Mouse (Mus musculus) kidney, embryonic 14.5 days (tissue): ENCODE results near the gene Slc16a12. TPM values are rescaled to one million over a fixed set of nuclear protein-coding genes. Genes with fewer than 3 reads are reported as not detected.

Experiments
- ATAC-seq: fragments of 200-750 bp; cut with Nextera tagmentation; 2 replicates; pipeline ENCODE4 v1.8.0; 2017; ENCODE audit warnings: moderate number of reproducible peaks, mild to moderate bottlenecking, moderate TSS enrichment, moderate library complexity; ENCODE audit not compliant: low FRiP score, low TSS enrichment
- H3K27ac ChIP-seq: fragments of 300-500 bp; sonication (generic); 2 replicates; pipeline ENCODE4 v1.5.1; 2014; ENCODE audit warnings: low read depth, mild to moderate bottlenecking, low read length, moderate library complexity, mixed read lengths
- H3K27me3 ChIP-seq: fragments of 300-500 bp; sonication (generic); 2 replicates; pipeline ENCODE4 v1.6.1; 2014; ENCODE audit warnings: mild to moderate bottlenecking, low read length; ENCODE audit not compliant: control insufficient read depth, insufficient read depth
- H3K36me3 ChIP-seq: fragments of 300-500 bp; sonication (generic); 2 replicates; pipeline ENCODE4 v1.6.1; 2014; ENCODE audit warnings: low read length, mixed read lengths; ENCODE audit not compliant: control insufficient read depth, insufficient read depth
- H3K4me1 ChIP-seq: fragments of 300-500 bp; sonication (generic); 2 replicates; pipeline ENCODE4 v1.6.1; 2014; ENCODE audit warnings: low read length, mixed read lengths; ENCODE audit not compliant: control insufficient read depth, insufficient read depth
- H3K4me2 ChIP-seq: fragments of 300-500 bp; sonication (generic); replicated peaks from 2 replicates; pipeline ENCODE4 v1.6.1; 2014; ENCODE audit warnings: low read depth, mild to moderate bottlenecking, low read length
- H3K4me3 ChIP-seq: fragments of 300-500 bp; sonication (generic); 2 replicates; pipeline ENCODE4 v1.5.1; 2014; ENCODE audit warnings: mild to moderate bottlenecking, low read length
- H3K9ac ChIP-seq: fragments of 300-500 bp; sonication (generic); 2 replicates; pipeline ENCODE4 v1.6.1; 2014; ENCODE audit warnings: low read depth, mild to moderate bottlenecking, low read length, moderate library complexity
- H3K9me3 ChIP-seq: fragments of 300-500 bp; sonication (generic); 2 replicates; pipeline ENCODE4 v1.6.1; 2016; ENCODE audit warnings: low read length; ENCODE audit not compliant: control insufficient read depth
- WGBS: fragments of 180-500 bp; shearing (Covaris S2); extraction: QIAGEN DNeasy Blood & Tissue Kit; methylation state at CpG from one replicate; pipeline ENCODE4 v1.1.7; 2014; 5-methylcytosine and 5-hydroxymethylcytosine counted together
- polyA plus RNA-seq: library from polyadenylated mRNA; unstranded; fragments of >200 nt; fragmentation: Nextera tagmentation; extraction: Ambion mirVana; gene quantifications from 2 replicates; pipeline ENCODE4 v1.2.1, GENCODE M21; 2014

The Slc16a12 gene
- polyA plus RNA-seq, 1 experiment from 2014 or later, result 7.4 TPM

- Histone ChIP-seq H3K4me2 (no peak overlapping the region), H3K9ac (no peak overlapping the region), H3K36me3 (no peaks in the 10 kb centered on the region), H3K4me3 (no peak overlapping the region), H3K9me3 (no peaks in the 10 kb centered on the region; the same call in 1 of the 2 replicates), H3K27me3 (no peaks in the 10 kb centered on the region), H3K27ac (no peak overlapping the region), H3K4me1 (no peaks in the 10 kb centered on the region)
- WGBS, result 78% methylated on average over 4 of the region's 4 CpGs
- no peak for ATAC-seq
Measured at GRCm38 (mm10) chr19:34735900-34736299, 11.2 kb downstream of the Slc16a12 start.

GRCm38 (mm10) chr19:34733020-34733419, 14.1 kb downstream of the Slc16a12 start:
- H3K9me3 ChIP-seq, result no peaks in the 10 kb centered on the region; the same call in 1 of the 2 replicates
- no peak for ATAC-seq

GRCm38 (mm10) chr19:34731356-34731755, 15.7 kb downstream of the Slc16a12 start:
- H3K9me3 ChIP-seq, result no peaks in the 10 kb centered on the region
- ATAC-seq, result no peak
- 71% methylated on average over 5 of the region's 5 CpGs for WGBS
- no peaks in the 10 kb centered on the region for H3K27me3 ChIP-seq
- no peaks in the 10 kb centered on the region for H3K36me3 ChIP-seq
- H3K27ac ChIP-seq, result no peak overlapping the region
- no peak overlapping the region for H3K9ac ChIP-seq
- no peaks in the 10 kb centered on the region for H3K4me1 ChIP-seq
- no peak overlapping the region for H3K4me2 ChIP-seq
- H3K4me3 ChIP-seq, result no peak overlapping the region

More at GRCm38 (mm10) chr19:34733020-34733419, 14.1 kb downstream of the Slc16a12 start:
- Histone ChIP-seq H3K27ac (no peak overlapping the region), H3K36me3 (no peaks in the 10 kb centered on the region), H3K9ac (no peak overlapping the region), H3K4me1 (no peaks in the 10 kb centered on the region), H3K27me3 (no peaks in the 10 kb centered on the region), H3K4me3 (no peak overlapping the region), H3K4me2 (no peak overlapping the region)
- 67% methylated on average over 3 of the region's 3 CpGs for WGBS

- ATAC-seq, result no peak
- Histone ChIP-seq H3K9ac (no peak overlapping the region), H3K27ac (no peak overlapping the region), H3K9me3 (no peaks in the 10 kb centered on the region), H3K4me2 (no peak overlapping the region), H3K27me3 (no peaks in the 10 kb centered on the region), H3K4me1 (no peaks in the 10 kb centered on the region), H3K36me3 (no peaks in the 10 kb centered on the region), H3K4me3 (no peak overlapping the region)
- WGBS, result 95% methylated on average over 4 of the region's 4 CpGs
Measured at GRCm38 (mm10) chr19:34730584-34730983, 16.5 kb downstream of the Slc16a12 start.

- Histone ChIP-seq H3K4me2 (no peak overlapping the region), H3K4me1 (no peaks in the 10 kb centered on the region), H3K27me3 (no peaks in the 10 kb centered on the region), H3K9me3 (no peaks in the 10 kb centered on the region), H3K4me3 (no peak overlapping the region), H3K36me3 (no peaks in the 10 kb centered on the region), H3K27ac (no peak overlapping the region), H3K9ac (no peak overlapping the region)
- no peak for ATAC-seq
- WGBS, result 92% methylated on average over 3 of the region's 3 CpGs
Measured at GRCm38 (mm10) chr19:34729505-34729904, 17.6 kb downstream of the Slc16a12 start.

GRCm38 (mm10) chr19:34726254-34726962, 20.7 kb downstream of the Slc16a12 start:
- H3K27me3 ChIP-seq, result no peaks in the 10 kb centered on the region
- no peak for ATAC-seq
- H3K4me2 ChIP-seq, result no peak overlapping the region
- H3K9me3 ChIP-seq, result no peaks in the 10 kb centered on the region
- H3K9ac ChIP-seq, result no peak overlapping the region
- H3K27ac ChIP-seq, result no peak overlapping the region
- no peaks in the 10 kb centered on the region for H3K36me3 ChIP-seq
- WGBS, result 69% methylated on average over 1 of the region's 1 CpGs
- no peaks in the 10 kb centered on the region for H3K4me1 ChIP-seq
- no peak overlapping the region for H3K4me3 ChIP-seq

GRCm38 (mm10) chr19:34725418-34725817, 21.7 kb downstream of the Slc16a12 start:
- WGBS, result 60% methylated on average over 5 of the region's 5 CpGs
- Histone ChIP-seq H3K9me3 (no peaks in the 10 kb centered on the region), H3K4me3 (no peak overlapping the region), H3K4me1 (no peaks in the 10 kb centered on the region), H3K9ac (no peak overlapping the region), H3K36me3 (no peaks in the 10 kb centered on the region), H3K4me2 (no peak overlapping the region), H3K27me3 (no peaks in the 10 kb centered on the region), H3K27ac (no peak overlapping the region)
- no peak for ATAC-seq

- no peak overlapping the region for H3K27ac ChIP-seq
- no peak overlapping the region for H3K4me2 ChIP-seq
- no peaks in the 10 kb centered on the region for H3K9me3 ChIP-seq
- no peak overlapping the region for H3K4me3 ChIP-seq
- H3K9ac ChIP-seq, result no peak overlapping the region
- no peaks in the 10 kb centered on the region for H3K36me3 ChIP-seq
- no peak for ATAC-seq
- no peaks in the 10 kb centered on the region for H3K27me3 ChIP-seq
- 87% methylated on average over 4 of the region's 4 CpGs for WGBS
- H3K4me1 ChIP-seq, result no peaks in the 10 kb centered on the region
Measured at GRCm38 (mm10) chr19:34724598-34724997, 22.5 kb downstream of the Slc16a12 start.

GRCm38 (mm10) chr19:34722541-34722940, 24.5 kb downstream of the Slc16a12 start:
- Histone ChIP-seq H3K27me3 (no peaks in the 10 kb centered on the region), H3K4me1 (no peaks in the 10 kb centered on the region), H3K4me2 (no peak overlapping the region), H3K9me3 (no peaks in the 10 kb centered on the region), H3K36me3 (no peaks in the 10 kb centered on the region), H3K4me3 (no peak overlapping the region), H3K9ac (no peak overlapping the region), H3K27ac (no peak overlapping the region)
- WGBS, result 87% methylated on average over 3 of the region's 3 CpGs
- ATAC-seq, result no peak
